ENCODE assay signal across 8 mouse cellular contexts in the genomic region with DNA sequence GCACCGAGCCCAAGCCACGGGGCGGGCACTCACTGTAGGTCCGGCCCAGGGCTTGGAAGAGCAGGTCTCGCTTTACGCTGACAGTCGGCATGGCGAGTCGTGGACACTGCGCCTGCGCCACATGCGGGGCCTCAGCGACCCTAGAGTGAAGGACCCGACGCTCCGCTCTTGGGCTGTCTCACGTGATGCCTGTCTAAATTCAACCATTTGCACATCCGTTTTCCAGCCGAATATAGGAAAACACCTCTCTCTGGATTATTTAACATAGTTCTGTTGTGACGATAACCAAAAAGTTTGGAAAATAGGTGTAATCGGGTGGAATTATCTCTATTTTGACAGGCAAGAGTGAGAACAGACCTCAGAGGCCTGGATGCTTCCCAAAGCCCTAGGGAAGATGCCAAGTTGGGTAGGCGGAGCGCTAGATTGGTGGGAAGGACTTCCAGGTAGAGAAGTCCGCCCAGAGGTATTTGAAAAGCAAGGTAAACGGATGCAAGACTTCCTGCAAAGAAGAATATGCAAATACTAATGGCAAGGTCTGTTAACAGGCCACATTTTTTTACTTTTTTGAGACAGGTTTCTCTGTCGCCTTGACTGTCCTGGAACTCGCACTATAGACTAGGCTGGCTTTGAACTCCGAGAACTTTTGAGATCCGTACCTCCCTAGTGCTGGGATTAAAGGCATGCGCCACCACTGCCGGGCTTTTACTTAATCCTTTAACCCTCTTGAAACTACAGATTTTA. TPM values are rescaled to one million over a fixed set of nuclear protein-coding genes. Genes with fewer than 3 reads are reported as not detected.
DNase-seq lines count a peak whose midpoint lies in the region; ATAC-seq and TF ChIP-seq lines count a peak whose summit lies in the region.

A gene (minus strand): TSS at position 146 of the 741 bp plus-strand sequence.

- H3K4me2 ChIP-seq in lung, postnatal 0 days (replicated peaks; ENCODE audit: low read depth, low read length): peak within 1 kb of the TSS; percentile 74

- H3K9ac ChIP-seq in lung, postnatal 0 days (replicated peaks; ENCODE audit: low read depth): peak within 1 kb of the TSS; percentile 85

- WGBS in hindbrain, embryonic 10.5 days: under 1% methylated on average over 31 of the region's 31 CpGs
- under 1% methylated on average over 31 of the region's 31 CpGs for WGBS in lung, postnatal 0 days

- ATAC-seq in frontal cortex, adult (ENCODE audit: low TSS enrichment): peak; percentile 98
- ATAC-seq in lung, postnatal 0 days: peak; percentile 97

- H3K36me3 ChIP-seq in hindbrain, embryonic 10.5 days: no peaks in the 10 kb centered on the region; the same call in 1 of the 2 replicates
- H3K36me3 ChIP-seq in lung, postnatal 0 days (ENCODE audit: insufficient read depth, low read length): no peaks in the 10 kb centered on the region

- peak within 1 kb of the TSS; percentile 98 for H3K4me3 ChIP-seq in hindbrain, embryonic 10.5 days
- H3K4me3 ChIP-seq in lung, postnatal 0 days (ENCODE audit: low read depth, low read length): peak within 1 kb of the TSS; percentile 90

- peak; percentile 95 for DNase-seq in MN1 (ENCODE audit: low spot score)
- DNase-seq in cerebellum, adult 9-10 months: peak; percentile 95
- DNase-seq in hindbrain, embryonic 10.5 days (ENCODE audit: low spot score): peak; percentile 89
- DNase-seq in layer of hippocampus, adult 9-11 months: peak; percentile 92
- peak; percentile 96 for DNase-seq in lung, postnatal 0 days (ENCODE audit: low spot score)
- peak; percentile 90 for DNase-seq in ovary, postnatal 14 days (ENCODE audit: low spot score)
- DNase-seq in thymus, postnatal 14 days: peak; percentile 90

- peaks cover 37% of the 10 kb centered on the region for H3K4me1 ChIP-seq in hindbrain, embryonic 10.5 days (replicated peaks)
- no peaks in the 10 kb centered on the region for H3K4me1 ChIP-seq in lung, postnatal 0 days (ENCODE audit: insufficient read depth, low read depth, low read length)

- no peaks in the 10 kb centered on the region for H3K9me3 ChIP-seq in hindbrain, embryonic 10.5 days
- H3K9me3 ChIP-seq in lung, postnatal 0 days (ENCODE audit: low read length): no peaks in the 10 kb centered on the region

- peak; percentile 97 for TF ChIP-seq EP300 in lung, postnatal 0 days (IDR thresholded peaks at IDR 0.05)

- no peak for TF ChIP-seq CTCF in lung, postnatal 0 days (IDR thresholded peaks at IDR 0.05)

- H3K27ac ChIP-seq in hindbrain, embryonic 10.5 days: peak within 1 kb of the TSS; percentile 98
- peak within 1 kb of the TSS; percentile 81 for H3K27ac ChIP-seq in lung, postnatal 0 days (ENCODE audit: low read length)

- H3K27me3 ChIP-seq in hindbrain, embryonic 10.5 days (ENCODE audit: insufficient read depth, poor library complexity, severe bottlenecking): no peaks in the 10 kb centered on the region
- no peaks in the 10 kb centered on the region for H3K27me3 ChIP-seq in lung, postnatal 0 days (replicated peaks; ENCODE audit: insufficient read depth, low read length)

RNA-seq across cellular contexts. Expression of the gene that starts here (rescaled TPM):
- 123 and 131 TPM in 2 replicates for polyA plus RNA-seq in hindbrain, embryonic 10.5 days (2016; fragmentation: Nextera tagmentation; extraction: Ambion mirVana)
- 41.8 and 45.6 TPM in 2 replicates for polyA plus RNA-seq in lung, postnatal 0 days (2015; fragmentation: Nextera tagmentation; extraction: Ambion mirVana)

Comparison
In these comparisons a context has a peak if more than half of its experiments do, and no peak if none do; other contexts are left out.
1. Peak in every context shown above with its lines: DNase-seq, ATAC-seq, H3K4me3 ChIP-seq and H3K27ac ChIP-seq.